Mouse (Mus musculus) gastrocnemius, postnatal 4 days (tissue): ENCODE measurements at regions not wholly inside any gene's neighbourhood (a gene's known extent, or its start where the extent isn't known, plus 50 kb on each side); places are given as distances from the start of the nearest gene placed in this dataset.

ENCODE experiments used
- DNase-seq, 2 experiments: peaks; one replicate each; pipeline ENCODE4 v3.0.0; 2021 to 2022; ENCODE audit warnings: low spot score in 2 of 2, mixed read lengths in 2 of 2

GRCm38 (mm10) chr15:93977494-93977893, 381.8 kb upstream of the Prickle1 start:
- no peak for DNase-seq

DNA sequence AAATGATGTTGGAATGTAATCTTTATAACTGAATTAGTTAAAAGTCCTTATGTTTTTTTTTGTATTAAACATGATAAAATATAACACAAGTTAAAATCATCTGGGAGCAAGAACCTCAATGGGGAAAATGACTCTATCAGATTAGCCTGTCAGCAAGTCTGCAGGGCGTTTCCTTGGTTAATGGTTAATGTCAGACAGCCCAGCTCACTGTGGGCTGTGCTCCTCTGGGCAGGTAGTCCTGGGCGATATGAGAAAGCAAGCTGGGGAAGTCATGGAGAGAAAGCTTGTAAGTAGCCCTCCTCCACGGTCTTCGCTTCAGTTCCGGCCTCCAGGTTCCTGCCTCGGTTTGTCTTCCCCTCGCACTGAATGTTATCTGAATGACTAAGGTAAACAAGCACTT, 379.0 kb upstream of the Prickle1 start:
- DNase-seq = no peak

GRCm38 (mm10) chr15:93972979-93973378, 377.3 kb upstream of the Prickle1 start:
- DNase-seq = no peak

DNA sequence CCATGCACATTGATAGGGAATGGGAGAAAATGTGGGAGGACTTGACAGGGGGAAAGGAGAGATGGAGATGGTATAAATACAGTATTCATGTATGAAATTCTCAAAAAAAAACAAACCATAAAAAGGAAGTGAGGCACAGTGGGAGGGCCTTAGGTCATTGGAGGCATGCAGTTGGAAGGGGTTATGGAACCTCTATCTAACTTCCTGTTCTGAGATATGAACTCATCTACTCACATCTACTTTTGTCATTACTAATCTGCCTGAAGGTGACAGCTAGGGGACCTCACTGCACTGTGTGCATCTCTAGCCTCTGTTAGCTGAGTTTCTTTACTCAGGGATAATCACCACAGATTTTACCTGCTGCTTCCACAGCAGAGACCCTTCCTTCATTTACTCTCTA, 366.3 kb upstream of the Prickle1 start:
- no peak for DNase-seq

DNA sequence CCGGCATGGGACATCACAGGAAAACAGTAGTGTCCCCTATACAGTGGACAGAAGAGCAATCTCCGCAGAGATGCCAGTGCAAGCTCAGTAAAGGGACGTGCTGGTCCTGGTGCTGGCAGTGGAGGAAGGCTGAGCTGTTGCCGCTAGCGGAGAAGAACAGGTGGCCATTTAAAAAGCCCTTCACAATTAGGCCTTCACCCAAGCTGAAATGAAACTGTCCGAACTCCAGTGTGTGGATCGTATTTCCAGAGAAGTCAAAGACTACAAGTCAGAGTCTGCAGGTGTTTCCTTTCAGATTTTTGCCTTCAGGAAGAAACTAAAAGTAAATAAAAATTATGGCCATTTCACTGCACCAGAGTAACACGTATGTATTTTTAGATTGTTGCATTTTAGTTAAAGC, 364.2 kb upstream of the Prickle1 start:
- no peak for DNase-seq

GRCm38 (mm10) chr15:93958086-93958485, 362.4 kb upstream of the Prickle1 start:
- DNase-seq = no peak

DNA sequence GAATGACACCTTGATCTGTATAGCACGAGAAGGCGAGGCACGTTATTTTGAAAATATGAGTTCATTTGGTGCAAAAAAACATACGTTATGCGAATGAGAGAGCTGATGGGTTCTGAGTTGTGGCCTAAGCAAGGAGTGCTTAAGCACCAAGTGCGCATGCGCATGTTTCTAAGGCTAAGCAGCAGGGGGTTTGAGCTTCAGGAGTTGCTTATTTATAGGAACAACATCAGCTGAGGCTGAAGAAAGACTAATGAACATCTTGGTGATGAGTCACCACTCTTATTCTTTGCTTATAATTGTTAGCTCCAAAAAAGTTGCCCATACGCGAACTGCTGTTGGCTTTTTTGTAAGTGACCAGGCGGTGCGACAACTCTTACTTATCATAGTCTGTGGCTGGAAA, 361.1 kb upstream of the Prickle1 start:
- no peak for DNase-seq

GRCm38 (mm10) chr15:93953548-93953947, 357.9 kb upstream of the Prickle1 start:
- no peak for DNase-seq

GRCm38 (mm10) chr15:93950441-93950840, 354.8 kb upstream of the Prickle1 start:
- DNase-seq = no peak

- no peak for DNase-seq
Observed at GRCm38 (mm10) chr15:93948902-93949301, 353.2 kb upstream of the Prickle1 start.

GRCm38 (mm10) chr15:93943545-93943944, 347.9 kb upstream of the Prickle1 start:
- DNase-seq = no peak

DNA sequence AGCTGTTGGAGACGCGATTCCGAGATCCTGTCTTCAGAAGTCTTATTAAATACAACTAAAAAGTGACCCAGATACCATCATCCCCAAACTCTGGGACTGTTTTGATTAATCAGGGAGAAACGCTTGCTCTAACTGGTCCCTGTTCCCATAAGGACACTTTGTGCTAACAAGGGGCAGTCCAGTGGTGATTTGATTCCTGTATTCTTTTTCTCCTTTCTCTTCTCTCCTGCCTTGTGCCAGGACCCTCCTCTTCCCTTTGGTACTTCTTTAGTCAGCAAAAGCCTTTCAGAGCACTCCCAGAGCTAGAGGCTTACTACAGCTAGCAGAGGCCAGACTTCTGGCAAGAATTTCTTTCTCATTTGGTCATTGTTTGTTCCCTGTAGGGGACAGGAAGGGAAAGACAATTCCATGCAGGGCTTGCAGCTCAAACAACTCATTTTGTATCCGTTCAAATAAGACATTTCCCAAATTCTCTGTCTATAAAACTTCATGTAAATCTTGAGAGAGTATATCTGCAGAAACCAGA, 337.3 kb upstream of the Prickle1 start:
- no peak for DNase-seq

GRCm38 (mm10) chr15:93926842-93927241, 331.2 kb upstream of the Prickle1 start:
- no peak for DNase-seq

- DNase-seq = no peak
Observed at GRCm38 (mm10) chr15:93926262-93926661, 330.6 kb upstream of the Prickle1 start.

DNA sequence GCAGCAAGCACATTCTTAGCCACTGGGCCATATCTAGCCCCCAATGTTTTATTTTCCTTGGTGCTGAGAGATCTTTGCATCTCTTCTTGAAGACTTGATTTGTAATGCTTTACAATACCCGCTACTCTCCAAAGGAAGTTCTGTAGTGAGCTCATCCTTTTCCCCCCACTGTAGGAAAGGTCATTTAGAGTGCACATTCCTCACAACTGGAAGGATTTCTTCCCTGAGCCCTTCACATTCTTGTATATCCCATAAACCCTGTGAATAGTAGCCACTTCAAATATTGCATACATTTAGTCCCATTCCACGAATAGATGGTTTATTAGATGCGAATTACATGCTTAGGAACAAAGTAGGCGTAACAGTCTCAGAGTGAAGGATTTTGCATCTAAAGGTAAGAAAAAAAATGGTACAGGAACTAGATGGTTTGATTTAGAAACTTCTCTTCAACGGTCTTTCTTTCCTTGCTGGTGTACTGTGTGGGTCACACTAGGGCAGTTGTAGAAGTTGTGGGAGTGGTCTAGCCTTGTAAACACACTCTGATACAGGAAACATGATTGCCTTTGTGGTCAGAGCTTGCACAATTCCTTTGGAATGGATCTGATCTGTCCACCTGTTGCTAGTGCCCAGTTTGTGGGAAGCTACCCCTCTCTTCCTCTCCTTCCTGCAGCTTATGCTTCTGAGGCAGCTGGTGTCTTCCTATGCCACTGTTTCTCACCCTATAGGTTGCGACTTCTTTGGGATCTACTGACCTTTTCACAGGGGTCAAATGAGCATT, 326.0 kb upstream of the Prickle1 start:
- DNase-seq = no peak

- no peak for DNase-seq
Observed at GRCm38 (mm10) chr15:93920996-93921395, 325.3 kb upstream of the Prickle1 start.

DNA sequence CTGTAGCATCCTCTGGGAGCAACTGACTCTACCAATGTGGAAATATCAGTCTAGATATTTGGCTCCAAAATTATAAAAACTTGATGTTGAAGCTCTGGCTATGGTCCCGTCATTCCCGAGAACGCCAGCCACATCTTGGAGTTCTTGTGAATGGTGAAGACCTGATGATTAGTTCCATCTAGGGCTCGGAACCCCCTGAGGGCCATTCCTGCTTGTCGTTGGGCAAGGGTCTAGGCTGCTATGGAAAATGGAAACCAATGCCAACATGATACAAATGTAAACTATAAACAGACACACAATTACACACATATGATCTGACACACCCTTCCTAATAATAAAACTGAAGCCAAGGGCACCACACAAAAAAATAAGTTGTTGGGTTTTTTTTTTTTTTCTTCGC, 323.9 kb upstream of the Prickle1 start:
- DNase-seq = no peak

DNA sequence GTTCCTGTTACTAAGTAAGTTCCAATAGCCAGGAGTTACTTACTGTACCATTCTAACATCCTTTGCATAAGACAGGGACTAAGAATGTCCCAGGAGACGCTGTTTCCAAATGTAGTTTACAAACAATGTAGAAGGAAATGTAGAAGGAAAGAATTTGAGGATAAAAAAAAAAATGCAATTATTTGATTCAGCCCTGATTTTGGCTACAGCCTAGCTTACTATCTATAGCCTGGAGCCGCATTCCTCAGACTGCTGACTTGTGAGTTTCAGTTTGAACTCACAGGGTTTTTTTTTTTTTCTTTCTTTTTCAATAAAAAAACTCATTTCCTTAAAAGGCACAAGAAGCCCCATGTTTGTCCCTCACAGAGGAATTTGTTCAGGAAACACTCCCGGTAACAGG, 321.2 kb upstream of the Prickle1 start:
- DNase-seq = no peak

DNA sequence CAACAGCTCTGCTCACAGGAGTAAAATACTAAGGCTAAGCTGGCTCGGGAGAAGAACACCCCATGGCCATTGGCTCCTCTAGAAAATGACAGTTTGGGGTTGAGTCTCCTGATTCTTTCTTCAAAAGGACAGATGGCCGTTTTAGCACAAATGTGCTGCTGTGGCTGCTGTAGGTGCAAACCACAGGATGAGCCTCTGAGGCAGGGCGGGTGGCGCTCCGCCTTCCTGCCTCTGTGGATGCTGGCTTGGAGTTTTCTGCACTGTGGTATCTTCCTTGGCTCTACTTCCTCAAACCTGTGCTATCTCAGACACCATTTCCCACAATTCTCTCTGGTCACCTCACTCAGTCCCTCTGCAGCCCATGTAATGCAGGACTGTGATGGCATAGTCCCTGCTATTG, 317.8 kb upstream of the Prickle1 start:
- DNase-seq = no peak

DNA sequence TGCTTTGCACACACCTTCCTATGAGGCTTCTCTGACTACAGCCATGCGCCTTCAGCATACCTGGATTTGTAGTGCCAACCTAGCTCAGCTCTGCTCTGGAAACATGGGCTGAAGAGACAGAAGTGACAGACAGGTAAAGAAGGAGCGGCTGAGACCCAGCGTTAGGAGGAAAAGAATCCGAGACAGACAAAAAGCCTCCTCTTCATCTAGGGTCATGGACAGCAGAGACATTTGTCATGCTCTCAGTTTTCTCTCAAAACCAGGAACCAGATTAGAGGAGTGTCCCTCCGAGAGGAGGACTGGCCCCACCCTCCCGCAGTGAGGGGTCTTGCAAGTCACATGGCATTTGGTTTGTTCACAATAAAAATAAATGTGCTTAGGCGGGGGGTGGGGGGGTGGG, 317.4 kb upstream of the Prickle1 start:
- no peak for DNase-seq

GRCm38 (mm10) chr15:93910981-93911431, 315.3 kb upstream of the Prickle1 start:
- DNase-seq = no peak

DNA sequence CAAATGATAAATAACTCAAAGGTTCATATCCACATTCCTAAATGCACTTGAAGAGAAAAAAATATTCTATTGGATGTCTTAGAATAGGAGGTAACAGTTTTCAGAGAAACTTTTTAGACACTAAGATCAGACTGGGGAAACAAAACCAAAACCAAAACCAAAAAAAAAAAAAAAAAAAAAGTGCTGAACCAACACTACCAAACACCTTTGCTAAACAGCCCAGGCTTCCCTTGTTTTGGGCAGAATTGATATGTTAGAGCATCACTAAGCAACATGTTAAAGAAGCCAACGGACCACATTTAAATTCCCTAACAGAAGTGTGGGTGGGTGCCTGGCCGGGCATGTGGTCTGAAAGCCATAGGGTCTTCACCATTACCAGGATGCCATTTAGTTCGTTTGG, 314.5 kb upstream of the Prickle1 start:
- DNase-seq = no peak
